Mouse (Mus musculus): ENCODE results near the gene Mdfi.

Gene Mdfi

GRCm38 (mm10) chr17:47802806-47803205 is 31.7 kb downstream of the Mdfi start:
- no peak for DNase-seq (ENCODE audit: low spot score)

GRCm38 (mm10) chr17:47797383-47797782 is 37.1 kb downstream of the Mdfi start:
- no peak for DNase-seq (ENCODE audit: low spot score)

- DNase-seq (ENCODE audit: low spot score) = no peak
These were observed 37.5 kb downstream of the Mdfi start for GRCm38 (mm10) chr17:47796968-47797367.

GRCm38 (mm10) chr17:47796156-47796816 is 38.2 kb downstream of the Mdfi start:
- no peak for DNase-seq (ENCODE audit: low spot score)

- peak; percentile 56 for DNase-seq (ENCODE audit: low spot score)
These were observed 39.0 kb downstream of the Mdfi start for GRCm38 (mm10) chr17:47795446-47795845.

GRCm38 (mm10) chr17:47793377-47793776 is 41.1 kb downstream of the Mdfi start:
- DNase-seq (ENCODE audit: low spot score) = peak; percentile 70

GRCm38 (mm10) chr17:47792098-47792863 is 42.2 kb downstream of the Mdfi start:
- DNase-seq (ENCODE audit: low spot score) = peak; percentile 66

GRCm38 (mm10) chr17:47788996-47789395 is 45.5 kb downstream of the Mdfi start:
- no peak for DNase-seq (ENCODE audit: low spot score)

GRCm38 (mm10) chr17:47788306-47788705 is 46.2 kb downstream of the Mdfi start:
- no peak for DNase-seq (ENCODE audit: low spot score)

GRCm38 (mm10) chr17:47787632-47788031 is 46.9 kb downstream of the Mdfi start:
- DNase-seq (ENCODE audit: low spot score) = no peak

GRCm38 (mm10) chr17:47784411-47784810 is 50.1 kb downstream of the Mdfi start:
- no peak for DNase-seq (ENCODE audit: low spot score)

GRCm38 (mm10) chr17:47783445-47784223 is 50.9 kb downstream of the Mdfi start:
- no peak for DNase-seq (ENCODE audit: low spot score)

- DNase-seq (ENCODE audit: low spot score) = no peak
These were observed 52.0 kb downstream of the Mdfi start for GRCm38 (mm10) chr17:47782486-47782885.

- no peak for DNase-seq (ENCODE audit: low spot score)
These were observed 54.0 kb downstream of the Mdfi start for GRCm38 (mm10) chr17:47780470-47780869.

GRCm38 (mm10) chr17:47777141-47777540 is 57.4 kb downstream of the Mdfi start:
- DNase-seq (ENCODE audit: low spot score) = no peak

- DNase-seq (ENCODE audit: low spot score) = no peak
These were observed 60.9 kb downstream of the Mdfi start for GRCm38 (mm10) chr17:47773604-47774003.

GRCm38 (mm10) chr17:47769389-47770299 is 64.8 kb downstream of the Mdfi start:
- no peak for DNase-seq (ENCODE audit: low spot score)

- no peak for DNase-seq (ENCODE audit: low spot score)
These were observed 65.7 kb downstream of the Mdfi start for GRCm38 (mm10) chr17:47768707-47769276.

GRCm38 (mm10) chr17:47767456-47768141 is 66.9 kb downstream of the Mdfi start:
- no peak for DNase-seq (ENCODE audit: low spot score)

GRCm38 (mm10) chr17:47767081-47767455 is 67.4 kb downstream of the Mdfi start:
- no peak for DNase-seq (ENCODE audit: low spot score)

All from yolk sac, embryonic 10.5 days (tissue).